Mouse (Mus musculus): ENCODE data around the gene Lif. TPM values are rescaled to one million over a fixed set of nuclear protein-coding genes. Genes with fewer than 3 reads are reported as not detected.

Lif gene
- polyA plus RNA-seq, 1 experiment from 2014 or later, result not detected

DNA sequence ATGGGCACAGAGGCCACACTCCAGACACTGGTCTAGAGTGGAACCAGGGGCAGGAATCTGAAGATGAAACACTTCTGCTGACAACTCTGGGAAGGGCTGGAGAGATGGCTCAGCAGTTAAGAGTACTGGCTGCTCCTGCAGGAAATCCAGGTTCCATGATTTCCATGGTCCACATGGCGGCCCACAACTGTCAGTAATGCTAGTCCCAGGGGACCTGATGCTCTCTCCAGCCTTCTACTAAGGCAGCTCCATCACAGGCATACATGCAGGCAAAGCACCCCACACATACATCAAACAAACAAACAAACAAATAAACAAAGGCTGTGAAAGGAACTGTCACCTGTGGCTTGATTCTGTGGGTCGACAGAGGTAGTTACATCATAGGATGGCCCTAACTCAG, 48.7 kb downstream of the Lif start:
- H3K36me3 ChIP-seq, result no peaks in the 10 kb centered on the region
- H3K27me3 ChIP-seq, result no peaks in the 10 kb centered on the region
- no peaks in the 10 kb centered on the region for H3K4me1 ChIP-seq
- 82% methylated on average over 2 of the region's 2 CpGs for WGBS
- no peak overlapping the region for H3K9ac ChIP-seq (replicated peaks)
- H3K4me3 ChIP-seq, result no peak overlapping the region
- no peak overlapping the region for H3K4me2 ChIP-seq (replicated peaks)
- no peak for ATAC-seq (replicated peaks)
- H3K9me3 ChIP-seq, result no peaks in the 10 kb centered on the region
- H3K27ac ChIP-seq (replicated peaks), result no peak overlapping the region

DNA sequence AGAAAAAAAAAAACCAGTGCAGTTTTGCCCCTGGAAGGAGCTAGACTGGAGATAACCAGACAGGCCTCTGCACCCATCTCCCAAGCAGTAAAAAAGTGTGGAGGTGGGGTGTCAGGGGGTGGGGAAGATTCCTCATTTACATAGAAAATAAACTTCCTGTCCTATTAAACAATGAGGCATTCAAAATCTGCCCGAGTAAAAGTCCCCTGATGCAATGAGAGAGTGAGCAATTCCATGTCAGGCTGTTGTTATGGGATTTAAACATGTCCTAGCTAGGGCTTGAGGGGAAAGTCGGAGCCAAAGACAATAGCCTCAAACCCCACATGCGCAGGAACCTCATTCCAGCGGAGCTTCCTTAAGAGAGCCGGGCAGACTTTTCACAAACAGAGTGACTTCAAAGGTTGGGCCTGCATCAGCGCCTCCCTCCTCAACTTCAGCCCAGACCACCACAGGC, 50.7 kb downstream of the Lif start:
- H3K27me3 ChIP-seq, result no peaks in the 10 kb centered on the region
- ATAC-seq (replicated peaks), result no peak
- no peaks in the 10 kb centered on the region for H3K4me1 ChIP-seq
- H3K4me2 ChIP-seq (replicated peaks), result no peak overlapping the region
- no peaks in the 10 kb centered on the region for H3K36me3 ChIP-seq
- no peak overlapping the region for H3K27ac ChIP-seq (replicated peaks)
- no peak overlapping the region for H3K4me3 ChIP-seq
- WGBS, result 14% methylated on average over 6 of the region's 6 CpGs
- H3K9ac ChIP-seq (replicated peaks), result no peak overlapping the region
- H3K9me3 ChIP-seq, result no peaks in the 10 kb centered on the region

DNA sequence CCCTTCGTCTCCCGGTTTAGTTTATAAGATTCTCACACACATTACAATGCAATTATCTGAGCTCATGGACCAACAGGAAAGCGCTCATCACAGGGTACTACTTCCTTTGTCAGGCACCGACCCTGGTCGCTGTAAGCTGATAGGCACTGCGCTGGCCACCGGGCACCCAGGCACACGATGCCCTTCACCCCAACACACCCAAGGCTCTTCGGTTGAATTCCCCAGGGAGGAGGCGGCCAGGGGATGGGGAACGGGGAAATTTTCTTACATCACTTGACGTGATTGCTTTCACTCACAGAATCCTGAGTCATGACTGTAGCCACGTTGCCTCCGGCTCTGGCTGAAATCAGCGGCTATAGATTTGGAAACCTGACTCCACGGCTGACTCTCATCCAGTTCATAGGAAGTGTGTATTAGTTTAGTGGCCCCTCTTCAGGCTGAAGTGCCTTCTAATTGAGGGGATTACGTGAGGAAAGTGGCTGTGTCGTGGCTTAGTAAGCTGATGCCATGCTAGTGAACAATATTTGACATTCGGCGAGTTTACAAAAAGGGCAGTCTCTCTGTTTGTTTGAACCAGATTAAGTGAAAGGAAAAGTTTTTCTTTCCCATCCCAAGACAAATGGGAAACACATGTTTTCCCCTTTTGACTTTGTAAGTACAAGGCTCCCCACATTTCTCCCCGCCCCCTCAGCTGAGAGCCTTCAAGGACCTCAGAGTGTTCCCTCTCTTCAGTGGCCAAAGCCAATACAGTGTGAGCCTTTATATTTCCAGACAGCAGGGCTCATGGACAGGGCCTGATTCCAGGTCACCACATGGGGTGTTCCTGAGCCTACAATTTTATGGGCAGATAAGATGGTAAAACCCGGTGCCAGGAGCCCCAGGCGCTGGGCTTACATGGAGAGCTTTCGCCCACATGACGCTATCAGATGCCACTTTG, 51.4 kb downstream of the Lif start:
- Histone ChIP-seq H3K4me2 (replicated peaks) (no peak overlapping the region), H3K4me3 (no peak overlapping the region), H3K9me3 (no peaks in the 10 kb centered on the region), H3K4me1 (no peaks in the 10 kb centered on the region), H3K27me3 (no peaks in the 10 kb centered on the region), H3K9ac (replicated peaks) (no peak overlapping the region), H3K36me3 (no peaks in the 10 kb centered on the region), H3K27ac (replicated peaks) (no peak overlapping the region)
- 44% methylated on average over 25 of the region's 25 CpGs for WGBS
- no peak for ATAC-seq (replicated peaks)

DNA sequence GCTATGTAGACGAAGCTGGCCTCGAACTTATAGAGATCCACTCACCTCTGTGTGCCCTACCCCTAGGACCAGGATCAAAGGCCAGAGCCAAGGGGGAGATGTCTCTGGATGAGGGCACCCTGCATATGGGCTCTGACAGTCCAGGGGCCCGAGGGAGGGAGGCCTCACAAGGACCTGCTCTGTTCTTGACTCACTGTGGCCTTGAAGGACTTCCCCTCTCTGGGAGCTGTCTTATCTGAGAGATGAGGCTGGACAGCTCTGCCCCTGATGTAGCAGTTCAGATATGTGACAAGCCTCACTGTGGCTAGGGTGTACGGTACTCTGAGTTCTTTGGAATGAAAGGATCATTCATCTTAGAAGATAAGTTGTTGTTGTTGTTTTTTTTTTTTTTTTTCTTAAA, 52.3 kb downstream of the Lif start:
- Histone ChIP-seq H3K4me3 (no peak overlapping the region), H3K27ac (replicated peaks) (no peak overlapping the region), H3K27me3 (no peaks in the 10 kb centered on the region), H3K9me3 (no peaks in the 10 kb centered on the region), H3K9ac (replicated peaks) (no peak overlapping the region), H3K4me2 (replicated peaks) (no peak overlapping the region), H3K4me1 (no peaks in the 10 kb centered on the region), H3K36me3 (no peaks in the 10 kb centered on the region)
- WGBS, result 94% methylated on average over 4 of the region's 4 CpGs
- ATAC-seq (replicated peaks), result no peak

DNA sequence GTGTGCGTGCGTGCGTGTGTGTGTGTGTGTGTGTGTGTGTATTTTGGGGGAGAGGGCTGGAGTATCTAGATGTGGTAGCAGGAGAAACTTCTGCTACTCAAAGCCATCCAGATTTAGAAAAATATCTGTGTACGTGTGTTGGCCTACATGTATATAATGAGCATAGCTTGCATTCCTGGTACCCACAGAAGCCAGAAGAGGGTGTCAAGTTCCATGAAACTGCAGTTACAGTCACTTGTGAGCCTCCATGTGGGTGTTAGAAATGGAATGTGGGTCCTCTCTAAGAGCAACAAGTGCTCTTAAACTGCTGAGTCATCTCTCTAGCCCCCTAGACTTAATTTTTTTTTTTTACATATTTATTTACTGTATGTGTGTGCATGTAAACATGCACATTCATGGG, 53.0 kb downstream of the Lif start:
- 92% methylated on average over 4 of the region's 4 CpGs for WGBS
- H3K4me1 ChIP-seq, result no peaks in the 10 kb centered on the region
- H3K9ac ChIP-seq (replicated peaks), result no peak overlapping the region

DNA sequence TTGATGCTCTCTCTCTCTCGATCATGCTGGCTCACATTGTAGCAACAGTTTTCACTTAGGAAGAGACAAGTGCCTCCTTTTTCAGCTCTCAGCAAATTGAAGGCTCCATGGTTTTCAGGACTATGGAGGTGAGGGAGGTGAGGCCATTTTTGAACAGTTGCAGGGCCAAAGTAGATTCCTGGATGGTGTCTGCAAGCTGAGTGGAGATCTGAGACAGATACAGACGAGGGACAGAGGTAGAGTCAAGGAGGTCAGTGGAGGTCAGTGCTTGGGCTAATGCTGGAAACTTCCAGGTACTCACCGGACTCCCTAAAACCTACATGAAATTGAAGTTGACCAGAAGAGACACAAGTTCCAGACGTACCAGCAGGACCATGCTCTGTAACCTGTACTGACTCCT, 54.8 kb downstream of the Lif start:
- Histone ChIP-seq H3K27ac (replicated peaks) (no peak overlapping the region), H3K27me3 (no peaks in the 10 kb centered on the region), H3K9me3 (no peaks in the 10 kb centered on the region), H3K36me3 (no peaks in the 10 kb centered on the region), H3K9ac (replicated peaks) (no peak overlapping the region), H3K4me2 (replicated peaks) (no peak overlapping the region), H3K4me1 (no peaks in the 10 kb centered on the region), H3K4me3 (no peak overlapping the region)
- no peak for ATAC-seq (replicated peaks)
- 78% methylated on average over 4 of the region's 4 CpGs for WGBS

More for the DNA sequence above, 53.0 kb downstream of the Lif start:
- no peaks in the 10 kb centered on the region for H3K9me3 ChIP-seq
- no peak overlapping the region for H3K4me3 ChIP-seq
- H3K36me3 ChIP-seq, result no peaks in the 10 kb centered on the region
- no peak overlapping the region for H3K4me2 ChIP-seq (replicated peaks)
- no peak for ATAC-seq (replicated peaks)
- H3K27ac ChIP-seq (replicated peaks), result no peak overlapping the region
- no peaks in the 10 kb centered on the region for H3K27me3 ChIP-seq

DNA sequence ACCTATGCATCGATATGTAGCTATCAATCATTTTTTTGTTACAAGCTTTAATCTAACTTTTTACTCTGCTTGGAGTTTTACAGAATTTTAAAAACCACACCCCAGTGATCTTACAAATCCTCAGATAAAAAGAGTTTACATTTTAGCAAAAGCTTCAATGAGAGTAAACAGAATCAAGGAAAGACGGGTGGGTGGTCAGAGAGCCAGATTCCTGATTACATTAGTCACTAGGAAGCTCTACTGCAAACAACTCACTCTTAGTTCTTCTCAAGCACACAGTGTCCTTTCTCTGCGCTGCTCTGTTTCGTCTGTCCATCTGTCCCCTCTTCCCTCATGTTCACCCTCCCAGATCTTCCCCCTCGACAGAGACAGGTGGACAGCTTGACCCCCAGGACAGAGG, 59.9 kb downstream of the Lif start:
- no peak overlapping the region for H3K9ac ChIP-seq (replicated peaks)
- 79% methylated on average over 5 of the region's 5 CpGs for WGBS
- no peak for ATAC-seq (replicated peaks)

DNA sequence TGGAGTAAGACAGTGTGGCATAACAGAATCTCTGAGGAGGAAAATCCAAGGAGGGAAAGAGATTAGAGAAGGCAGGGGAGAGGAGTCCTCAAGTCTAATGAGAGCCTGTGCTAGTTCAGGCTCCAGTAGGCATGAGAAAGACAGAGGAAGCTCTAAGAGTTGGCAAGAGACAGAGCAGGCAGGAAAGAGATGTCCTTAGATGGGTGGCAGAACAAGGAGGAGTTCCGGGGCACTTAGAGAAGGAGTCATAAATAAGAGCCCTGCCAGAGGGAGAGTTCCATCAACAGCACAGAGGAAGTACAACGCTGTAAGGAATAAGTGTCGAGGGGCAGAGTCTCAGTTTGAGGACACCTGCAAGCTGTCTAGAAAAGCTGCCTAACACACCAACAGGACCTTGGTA, 60.7 kb downstream of the Lif start:
- H3K9me3 ChIP-seq, result no peaks in the 10 kb centered on the region
- H3K9ac ChIP-seq (replicated peaks), result no peak overlapping the region
- no peaks in the 10 kb centered on the region for H3K4me1 ChIP-seq
- H3K27ac ChIP-seq (replicated peaks), result no peak overlapping the region
- no peak for ATAC-seq (replicated peaks)
- H3K27me3 ChIP-seq, result no peaks in the 10 kb centered on the region
- no peak overlapping the region for H3K4me2 ChIP-seq (replicated peaks)
- no peak overlapping the region for H3K4me3 ChIP-seq
- no peaks in the 10 kb centered on the region for H3K36me3 ChIP-seq
- WGBS, result 90% methylated on average over 3 of the region's 3 CpGs

More for the DNA sequence above, 59.9 kb downstream of the Lif start:
- Histone ChIP-seq H3K4me3 (no peak overlapping the region), H3K9me3 (no peaks in the 10 kb centered on the region), H3K4me2 (replicated peaks) (no peak overlapping the region), H3K36me3 (no peaks in the 10 kb centered on the region), H3K27me3 (no peaks in the 10 kb centered on the region), H3K27ac (replicated peaks) (no peak overlapping the region), H3K4me1 (no peaks in the 10 kb centered on the region)

DNA sequence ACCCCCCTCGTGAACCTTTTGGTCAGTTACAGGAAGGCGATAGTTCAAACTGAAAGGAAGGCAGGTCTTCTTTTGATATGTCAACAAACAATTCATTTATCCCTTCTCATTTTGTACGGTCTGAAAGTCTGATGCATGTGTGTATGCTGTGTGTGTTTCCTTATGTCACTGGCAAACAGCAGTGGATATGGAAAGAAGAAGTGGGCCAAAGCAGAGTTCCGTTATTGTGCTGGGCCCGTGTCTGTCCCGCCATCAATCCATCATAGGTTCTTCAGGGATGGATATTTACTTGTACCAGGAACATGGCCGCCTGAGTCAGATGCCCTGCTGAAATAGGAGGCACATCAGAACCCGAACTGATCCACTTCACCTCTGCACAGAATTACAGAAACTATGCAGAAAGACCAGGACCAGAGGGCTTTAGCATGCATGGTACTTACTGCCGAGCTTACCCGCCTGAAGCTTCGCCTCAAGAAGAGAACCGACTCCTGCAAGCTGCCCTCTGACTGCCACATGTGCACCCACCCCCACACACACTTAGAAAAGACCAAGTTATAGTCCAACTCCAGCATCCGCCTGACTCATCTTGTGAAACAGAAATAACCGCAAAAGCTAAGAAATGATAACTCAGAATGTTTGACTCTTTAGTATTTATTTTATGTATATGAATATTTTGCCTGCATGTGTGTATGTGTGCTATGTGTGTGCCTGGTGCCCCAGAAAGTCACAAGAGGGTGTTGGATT, 62.0 kb downstream of the Lif start:
- H3K4me1 ChIP-seq, result no peaks in the 10 kb centered on the region
- H3K9ac ChIP-seq (replicated peaks), result no peak overlapping the region
- no peaks in the 10 kb centered on the region for H3K27me3 ChIP-seq
- no peaks in the 10 kb centered on the region for H3K9me3 ChIP-seq
- 88% methylated on average over 14 of the region's 14 CpGs for WGBS
- H3K4me2 ChIP-seq (replicated peaks), result no peak overlapping the region
- no peak overlapping the region for H3K27ac ChIP-seq (replicated peaks)
- H3K4me3 ChIP-seq, result no peak overlapping the region
- ATAC-seq (replicated peaks), result no peak
- no peaks in the 10 kb centered on the region for H3K36me3 ChIP-seq

DNA sequence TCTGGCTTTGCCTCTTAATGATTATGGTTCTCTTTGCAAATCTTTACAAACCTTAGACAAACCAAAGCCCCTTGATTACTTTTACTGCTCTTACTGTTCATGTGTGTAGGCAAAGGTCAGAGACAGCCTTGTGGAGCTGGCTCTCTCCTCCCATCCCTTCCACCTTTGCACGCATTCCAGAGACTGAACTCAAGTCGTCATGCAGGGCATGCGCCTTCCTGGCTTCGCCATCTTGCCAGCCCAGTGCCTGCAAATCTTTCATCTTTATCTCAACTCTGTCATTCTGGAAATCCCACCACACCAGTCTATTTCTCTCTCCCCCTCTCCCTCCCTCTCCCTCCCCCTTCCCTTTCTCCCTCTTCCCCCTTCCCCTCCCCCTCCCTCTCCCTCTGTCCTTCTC, 63.5 kb downstream of the Lif start:
- no peaks in the 10 kb centered on the region for H3K27me3 ChIP-seq
- no peaks in the 10 kb centered on the region for H3K4me1 ChIP-seq
- no peak overlapping the region for H3K4me3 ChIP-seq
- H3K36me3 ChIP-seq, result no peaks in the 10 kb centered on the region
- no peak for ATAC-seq (replicated peaks)
- no peak overlapping the region for H3K4me2 ChIP-seq (replicated peaks)
- H3K9me3 ChIP-seq, result no peaks in the 10 kb centered on the region
- H3K9ac ChIP-seq (replicated peaks), result no peak overlapping the region
- H3K27ac ChIP-seq (replicated peaks), result no peak overlapping the region
- 65% methylated on average over 4 of the region's 4 CpGs for WGBS

Data from forebrain, embryonic 15.5 days (tissue).